Mouse (Mus musculus) MEL (cell line): Measurements from ENCODE around the gene Arel1.

Experiments
- CHD2 ChIP-seq: IDR thresholded peaks from 2 replicates; pipeline ENCODE4 v1.6.1; 2011; ENCODE audit warnings: low read length, improper control_type of control experiment
- CTCF ChIP-seq, 3 experiments: IDR thresholded peaks in 2 of 3; conservative IDR thresholded peaks in 1 of 3; 2 replicates each; pipeline ENCODE4 v1.5.1; 2011 to 2012; ENCODE audit warnings: low read length in 3 of 3, low read depth in 2 of 3, mild to moderate bottlenecking in 2 of 3, improper control_type of control experiment in 1 of 3, inconsistent platforms in 1 of 3, mixed read lengths in 1 of 3, moderate library complexity in 1 of 3; ENCODE audit not compliant: control insufficient read depth in 1 of 3, insufficient read depth in 1 of 3, poor library complexity in 1 of 3, severe bottlenecking in 1 of 3
- GABPA ChIP-seq: IDR thresholded peaks from 2 replicates; pipeline ENCODE4 v1.6.1; 2012; ENCODE audit warnings: low read depth, mild to moderate bottlenecking, inconsistent platforms, low read length, improper control_type of control experiment, moderate library complexity
- HCFC1 ChIP-seq: IDR thresholded peaks from 2 replicates; pipeline ENCODE4 v1.6.1; 2012; ENCODE audit warnings: low read depth, mild to moderate bottlenecking, inconsistent platforms, low read length, improper control_type of control experiment, moderate library complexity
- MAX ChIP-seq: IDR thresholded peaks from 2 replicates; pipeline ENCODE4 v1.6.1; 2011; ENCODE audit warnings: low read length, improper control_type of control experiment
- MEF2A ChIP-seq: IDR thresholded peaks from 2 replicates; pipeline ENCODE4 v1.6.1; 2014; ENCODE audit warnings: low read depth, mild to moderate bottlenecking, inconsistent platforms, low read length, improper control_type of control experiment; ENCODE audit not compliant: poor library complexity, insufficient replicate concordance, severe bottlenecking; ENCODE audit errors: extremely low read depth
- NELFE ChIP-seq: IDR thresholded peaks from 2 replicates; pipeline ENCODE4 v1.6.1; 2011; ENCODE audit warnings: low read depth, low read length, improper control_type of control experiment
- POLR2A ChIP-seq, 2 experiments: IDR thresholded peaks; 2 replicates each; pipeline ENCODE4 v1.6.1; 2011 to 2012; ENCODE audit warnings: low read length in 2 of 2, mild to moderate bottlenecking in 2 of 2, control low read depth in 1 of 2, improper control_type of control experiment in 1 of 2, low read depth in 1 of 2, moderate library complexity in 1 of 2; ENCODE audit not compliant: control insufficient read depth in 1 of 2, insufficient read depth in 1 of 2, poor library complexity in 1 of 2
- POLR2AphosphoS5 ChIP-seq: IDR thresholded peaks from 2 replicates; pipeline ENCODE4 v1.6.1; 2012; ENCODE audit warnings: low read depth, borderline replicate concordance, mild to moderate bottlenecking, inconsistent platforms, low read length, moderate library complexity, mixed read lengths
- USF1 ChIP-seq: IDR thresholded peaks from 2 replicates; pipeline ENCODE4 v1.6.1; 2014; ENCODE audit warnings: low read depth, mild to moderate bottlenecking, inconsistent platforms, low read length, improper control_type of control experiment, moderate library complexity

GRCm38 (mm10) chr12:84944150-84944812 lies 26.4 kb downstream of the Arel1 start:
- TF ChIP-seq POLR2A (IDR thresholded peaks at IDR 0.05; ENCODE audit: control insufficient read depth in 1 of 2, insufficient read depth in 1 of 2, low read depth in 1 of 2, low read length in 2 of 2, poor library complexity in 1 of 2) (peak in 1 of 2 experiments; percentile 47; a peak in 1 of 4 replicates), USF1 (no peak), NELFE (peak; percentile 42; the same call in 1 of the 2 replicates), CTCF (IDR thresholded peaks at IDR 0.05 in 2 of 3, conservative IDR thresholded peaks at IDR 0.05 in 1 of 3; ENCODE audit: control insufficient read depth in 1 of 3, insufficient read depth in 1 of 3, low read depth in 2 of 3, low read length in 3 of 3, poor library complexity in 1 of 3, severe bottlenecking in 1 of 3) (no peak), MEF2A (no peak), POLR2AphosphoS5 (no peak), MAX (peak; percentile 80), GABPA (no peak), HCFC1 (no peak), CHD2 (no peak)
